Mouse (Mus musculus): ENCODE measurements around the gene Htr3a.

DNA sequence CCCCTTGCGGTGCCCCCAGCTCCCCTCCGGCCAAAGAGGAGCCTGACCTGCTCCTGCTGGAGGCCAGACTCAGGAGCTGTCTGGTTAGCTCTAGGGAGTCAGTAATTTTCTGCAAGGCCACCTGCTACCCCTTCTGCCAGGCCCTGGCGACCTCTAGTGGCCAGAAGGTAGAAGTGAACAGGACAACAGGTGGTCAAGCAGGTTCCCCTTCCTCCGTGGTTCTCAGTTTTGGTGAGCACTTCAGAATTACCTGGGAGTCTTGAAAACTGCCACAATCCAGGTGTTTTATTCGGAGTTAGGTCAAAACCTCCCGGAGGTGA lies 50.4 kb downstream of the Htr3a start:
- TF ChIP-seq EP300 (IDR thresholded peaks at IDR 0.05; ENCODE audit: insufficient read depth, low read depth, low read length) (peak; percentile 91), CTCF (IDR thresholded peaks at IDR 0.05) (peak; percentile 97), POLR2A (IDR thresholded peaks at IDR 0.05; ENCODE audit: insufficient read depth, low read depth, low read length) (no peak)
